Mouse (Mus musculus): Measurements from ENCODE around the gene Bpi. TPM values are rescaled to one million over a fixed set of nuclear protein-coding genes. Genes with fewer than 3 reads are reported as not detected.

Bpi gene
- polyA plus RNA-seq, 1 experiment = not detected

GRCm38 (mm10) chr2:158308276-158308675 lies 50.4 kb downstream of the Bpi start:
- H3K79me2 ChIP-seq (ENCODE audit: control insufficient read depth, insufficient read depth) = no peaks in the 10 kb centered on the region
- no peak overlapping the region for H3K4me3 ChIP-seq
- no peak for TF ChIP-seq SRF (IDR thresholded peaks at IDR 0.05; ENCODE audit: control insufficient read depth, insufficient read length, low read depth)
- TF ChIP-seq CEBPB (IDR thresholded peaks at IDR 0.05; ENCODE audit: insufficient read depth, poor library complexity, severe bottlenecking) = no peak
- no peak for TF ChIP-seq TCF3 (IDR thresholded peaks at IDR 0.05; ENCODE audit: insufficient read length, low read depth)
- TF ChIP-seq REST (IDR thresholded peaks at IDR 0.05; ENCODE audit: insufficient read depth, insufficient read length) = no peak
- no peak for TF ChIP-seq E2F4 (IDR thresholded peaks at IDR 0.05; ENCODE audit: insufficient read depth)
- TF ChIP-seq MAX (IDR thresholded peaks at IDR 0.05; ENCODE audit: low read depth) = no peak
- no peak for TF ChIP-seq POLR2A (IDR thresholded peaks at IDR 0.05; ENCODE audit: insufficient read length, low read depth)
- no peak for TF ChIP-seq USF1 (IDR thresholded peaks at IDR 0.05; ENCODE audit: low read depth)
- TF ChIP-seq MYOG (IDR thresholded peaks at IDR 0.05; ENCODE audit: control insufficient read depth in 1 of 3, insufficient read depth in 1 of 3, insufficient read length in 2 of 3, low read depth in 2 of 3) = no peak
- TF ChIP-seq MYOD1 (IDR thresholded peaks at IDR 0.05; ENCODE audit: control insufficient read depth in 1 of 3, insufficient read length in 2 of 3, low read depth in 2 of 3) = no peak
- no peak for TF ChIP-seq TCF12 (IDR thresholded peaks at IDR 0.05; ENCODE audit: insufficient read depth, poor library complexity, severe bottlenecking)
- TF ChIP-seq POLR2AphosphoS2 (IDR thresholded peaks at IDR 0.05; ENCODE audit: insufficient read length, low read depth) = no peak
- H3ac ChIP-seq (ENCODE audit: control insufficient read depth, insufficient read length) = no peak overlapping the region
- H3K36me3 ChIP-seq (ENCODE audit: control insufficient read depth, insufficient read depth) = no peaks in the 10 kb centered on the region
- no peaks in the 10 kb centered on the region for H3K27me3 ChIP-seq (ENCODE audit: control insufficient read depth, insufficient read depth, insufficient read length)
- no peak overlapping the region for H3K4me2 ChIP-seq (ENCODE audit: low read depth)

GRCm38 (mm10) chr2:158313089-158313488 lies 55.2 kb downstream of the Bpi start:
- Histone ChIP-seq H3K4me3 (no peak overlapping the region), H3K27me3 (ENCODE audit: control insufficient read depth, insufficient read depth, insufficient read length) (no peaks in the 10 kb centered on the region), H3K4me2 (ENCODE audit: low read depth) (no peak overlapping the region), H3ac (ENCODE audit: control insufficient read depth, insufficient read length) (no peak overlapping the region), H3K36me3 (ENCODE audit: control insufficient read depth, insufficient read depth) (no peaks in the 10 kb centered on the region), H3K79me2 (ENCODE audit: control insufficient read depth, insufficient read depth) (no peaks in the 10 kb centered on the region)
- no peak for TF ChIP-seq SRF (IDR thresholded peaks at IDR 0.05; ENCODE audit: control insufficient read depth, insufficient read length, low read depth)
- no peak for TF ChIP-seq TCF3 (IDR thresholded peaks at IDR 0.05; ENCODE audit: insufficient read length, low read depth)
- TF ChIP-seq CEBPB (IDR thresholded peaks at IDR 0.05; ENCODE audit: insufficient read depth, poor library complexity, severe bottlenecking) = no peak
- no peak for TF ChIP-seq E2F4 (IDR thresholded peaks at IDR 0.05; ENCODE audit: insufficient read depth)
- no peak for TF ChIP-seq MYOG (IDR thresholded peaks at IDR 0.05; ENCODE audit: control insufficient read depth in 1 of 3, insufficient read depth in 1 of 3, insufficient read length in 2 of 3, low read depth in 2 of 3)
- no peak for TF ChIP-seq REST (IDR thresholded peaks at IDR 0.05; ENCODE audit: insufficient read depth, insufficient read length)
- TF ChIP-seq MAX (IDR thresholded peaks at IDR 0.05; ENCODE audit: low read depth) = no peak
- TF ChIP-seq TCF12 (IDR thresholded peaks at IDR 0.05; ENCODE audit: insufficient read depth, poor library complexity, severe bottlenecking) = no peak
- TF ChIP-seq POLR2A (IDR thresholded peaks at IDR 0.05; ENCODE audit: insufficient read length, low read depth) = no peak
- no peak for TF ChIP-seq USF1 (IDR thresholded peaks at IDR 0.05; ENCODE audit: low read depth)
- no peak for TF ChIP-seq POLR2AphosphoS2 (IDR thresholded peaks at IDR 0.05; ENCODE audit: insufficient read length, low read depth)
- no peak for TF ChIP-seq MYOD1 (IDR thresholded peaks at IDR 0.05; ENCODE audit: control insufficient read depth in 1 of 3, insufficient read length in 2 of 3, low read depth in 2 of 3)

- no peak for TF ChIP-seq SRF (IDR thresholded peaks at IDR 0.05; ENCODE audit: control insufficient read depth, insufficient read length, low read depth)
- TF ChIP-seq TCF12 (IDR thresholded peaks at IDR 0.05; ENCODE audit: insufficient read depth, poor library complexity, severe bottlenecking) = no peak
- TF ChIP-seq TCF3 (IDR thresholded peaks at IDR 0.05; ENCODE audit: insufficient read length, low read depth) = no peak
- TF ChIP-seq MYOD1 (IDR thresholded peaks at IDR 0.05; ENCODE audit: control insufficient read depth in 1 of 3, insufficient read length in 2 of 3, low read depth in 2 of 3) = no peak
- TF ChIP-seq MYOG (IDR thresholded peaks at IDR 0.05; ENCODE audit: control insufficient read depth in 1 of 3, insufficient read depth in 1 of 3, insufficient read length in 2 of 3, low read depth in 2 of 3) = no peak
- TF ChIP-seq E2F4 (IDR thresholded peaks at IDR 0.05; ENCODE audit: insufficient read depth) = no peak
- no peak for TF ChIP-seq MAX (IDR thresholded peaks at IDR 0.05; ENCODE audit: low read depth)
- no peak for TF ChIP-seq REST (IDR thresholded peaks at IDR 0.05; ENCODE audit: insufficient read depth, insufficient read length)
- Histone ChIP-seq H3ac (ENCODE audit: control insufficient read depth, insufficient read length) (no peak overlapping the region), H3K36me3 (ENCODE audit: control insufficient read depth, insufficient read depth) (no peaks in the 10 kb centered on the region), H3K4me3 (no peak overlapping the region), H3K4me2 (ENCODE audit: low read depth) (no peak overlapping the region), H3K79me2 (ENCODE audit: control insufficient read depth, insufficient read depth) (no peaks in the 10 kb centered on the region), H3K27me3 (ENCODE audit: control insufficient read depth, insufficient read depth, insufficient read length) (peaks cover under 1% of the 10 kb centered on the region)
Measured at GRCm38 (mm10) chr2:158316371-158316770, 58.5 kb downstream of the Bpi start.

- no peak overlapping the region for H3K4me3 ChIP-seq
- no peak overlapping the region for H3K4me2 ChIP-seq (ENCODE audit: low read depth)
- no peaks in the 10 kb centered on the region for H3K36me3 ChIP-seq (ENCODE audit: control insufficient read depth, insufficient read depth)
- H3K27me3 ChIP-seq (ENCODE audit: control insufficient read depth, insufficient read depth, insufficient read length) = peaks cover 3% of the 10 kb centered on the region
- no peak for TF ChIP-seq POLR2AphosphoS2 (IDR thresholded peaks at IDR 0.05; ENCODE audit: insufficient read length, low read depth)
- TF ChIP-seq CEBPB (IDR thresholded peaks at IDR 0.05; ENCODE audit: insufficient read depth, poor library complexity, severe bottlenecking) = no peak
- no peak for TF ChIP-seq USF1 (IDR thresholded peaks at IDR 0.05; ENCODE audit: low read depth)
- TF ChIP-seq TCF3 (IDR thresholded peaks at IDR 0.05; ENCODE audit: insufficient read length, low read depth) = no peak
- TF ChIP-seq MYOD1 (IDR thresholded peaks at IDR 0.05; ENCODE audit: control insufficient read depth in 1 of 3, insufficient read length in 2 of 3, low read depth in 2 of 3) = no peak
- no peak for TF ChIP-seq MYOG (IDR thresholded peaks at IDR 0.05; ENCODE audit: control insufficient read depth in 1 of 3, insufficient read depth in 1 of 3, insufficient read length in 2 of 3, low read depth in 2 of 3)
- H3ac ChIP-seq (ENCODE audit: control insufficient read depth, insufficient read length) = no peak overlapping the region
- no peaks in the 10 kb centered on the region for H3K79me2 ChIP-seq (ENCODE audit: control insufficient read depth, insufficient read depth)
Measured at GRCm38 (mm10) chr2:158317026-158317425, 59.1 kb downstream of the Bpi start.

- Histone ChIP-seq H3K27me3 (ENCODE audit: control insufficient read depth, insufficient read depth, insufficient read length) (peaks cover 31% of the 10 kb centered on the region), H3K79me2 (ENCODE audit: control insufficient read depth, insufficient read depth) (no peaks in the 10 kb centered on the region), H3K4me2 (ENCODE audit: low read depth) (no peak overlapping the region), H3ac (ENCODE audit: control insufficient read depth, insufficient read length) (no peak overlapping the region), H3K4me3 (no peak overlapping the region), H3K36me3 (ENCODE audit: control insufficient read depth, insufficient read depth) (no peaks in the 10 kb centered on the region)
- TF ChIP-seq POLR2A (IDR thresholded peaks at IDR 0.05; ENCODE audit: insufficient read length, low read depth) (no peak), MYOG (IDR thresholded peaks at IDR 0.05; ENCODE audit: control insufficient read depth in 1 of 3, insufficient read depth in 1 of 3, insufficient read length in 2 of 3, low read depth in 2 of 3) (no peak), POLR2AphosphoS2 (IDR thresholded peaks at IDR 0.05; ENCODE audit: insufficient read length, low read depth) (no peak), MAX (IDR thresholded peaks at IDR 0.05; ENCODE audit: low read depth) (no peak), E2F4 (IDR thresholded peaks at IDR 0.05; ENCODE audit: insufficient read depth) (no peak), TCF3 (IDR thresholded peaks at IDR 0.05; ENCODE audit: insufficient read length, low read depth) (no peak), TCF12 (IDR thresholded peaks at IDR 0.05; ENCODE audit: insufficient read depth, poor library complexity, severe bottlenecking) (no peak), CEBPB (IDR thresholded peaks at IDR 0.05; ENCODE audit: insufficient read depth, poor library complexity, severe bottlenecking) (no peak)
Measured at GRCm38 (mm10) chr2:158321596-158321995, 63.7 kb downstream of the Bpi start.
